Mouse (Mus musculus) kidney, adult 2 months (tissue): ENCODE results near the gene Cbr2. TPM values are rescaled to one million over a fixed set of nuclear protein-coding genes. Genes with fewer than 3 reads are reported as not detected.

ENCODE experiments used
- DNase-seq: peaks from one replicate; pipeline ENCODE4 v3.0.0; 2021
- H3K27ac ChIP-seq: fragments of 200-500 bp; 2 replicates; pipeline ENCODE4 v1.5.1; 2012; ENCODE audit warnings: low read depth, low read length, control low read depth, inconsistent platforms; ENCODE audit not compliant: insufficient read depth
- H3K27me3 ChIP-seq: fragments of 200-500 bp; replicated peaks from 2 replicates; pipeline ENCODE4 v1.6.1; 2012; ENCODE audit warnings: mild to moderate bottlenecking, moderate library complexity, low read length, inconsistent platforms; ENCODE audit not compliant: control insufficient read depth, insufficient read depth
- H3K36me3 ChIP-seq: fragments of 200-500 bp; 2 replicates; pipeline ENCODE4 v1.6.1; 2012; ENCODE audit warnings: mild to moderate bottlenecking, moderate library complexity, low read length, inconsistent platforms; ENCODE audit not compliant: control insufficient read depth, insufficient read depth
- H3K4me1 ChIP-seq: fragments of 200-500 bp; 2 replicates; pipeline ENCODE4 v1.6.1; 2011; ENCODE audit warnings: low read length; ENCODE audit not compliant: control insufficient read depth, insufficient read depth
- H3K4me3 ChIP-seq: fragments of 200-500 bp; 2 replicates; pipeline ENCODE4 v1.5.1; 2011; ENCODE audit warnings: mild to moderate bottlenecking, low read depth, low read length, control low read depth; ENCODE audit not compliant: insufficient read depth
- CTCF ChIP-seq: fragments of 200-500 bp; conservative IDR thresholded peaks from 2 replicates; pipeline ENCODE4 v1.5.1; 2011; ENCODE audit warnings: low read depth, mild to moderate bottlenecking, control low read depth, low read length, moderate library complexity, mixed read lengths; ENCODE audit not compliant: insufficient read depth, insufficient read length
- POLR2A ChIP-seq: fragments of 200-500 bp; IDR thresholded peaks from one replicate; pipeline ENCODE4 v1.6.1; 2011; ENCODE audit warnings: low read depth, low read length, control low read depth
- WGBS: fragments of 180-500 bp; shearing (Covaris S2); methylation state at CpG from one replicate; pipeline ENCODE4 v1.1.7; 2018; 5-methylcytosine and 5-hydroxymethylcytosine counted together
- polyA plus RNA-seq: library from polyadenylated mRNA; depleted of rRNA; stranded (reverse); fragments of >200 nt; gene quantifications from 2 replicates; pipeline ENCODE4 v1.2.3, GENCODE M21; 2012

The Cbr2 gene
- polyA plus RNA-seq, 1 experiment: 31.3 TPM

DNA sequence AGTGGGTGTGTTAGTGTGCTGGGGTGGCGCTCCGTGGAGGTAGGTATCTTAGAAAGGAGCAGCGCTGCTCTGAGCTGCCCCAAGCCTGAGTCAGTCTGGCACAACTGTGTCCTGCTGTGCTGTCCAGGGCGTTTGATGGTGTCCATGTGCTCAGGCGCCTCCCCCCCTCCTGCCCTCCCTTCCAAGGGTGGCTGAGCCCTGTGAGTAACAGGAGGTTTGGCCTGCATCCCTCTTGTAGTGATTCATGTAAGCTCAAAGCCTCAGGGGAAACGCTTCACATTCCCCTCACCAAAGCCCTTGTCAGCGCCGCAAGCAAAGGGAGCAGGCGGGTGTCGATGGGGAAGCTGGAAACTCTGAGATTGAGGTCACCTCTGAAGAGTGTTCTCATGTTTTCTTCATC is 34.2 kb downstream of the Cbr2 start:
- TF ChIP-seq CTCF (no peak), POLR2A (no peak)
- Histone ChIP-seq H3K4me1 (peaks cover 19% of the 10 kb centered on the region), H3K4me3 (no peak overlapping the region), H3K27ac (no peak overlapping the region), H3K36me3 (no peaks in the 10 kb centered on the region), H3K27me3 (no peaks in the 10 kb centered on the region)
- 54% methylated on average over 10 of the region's 10 CpGs for WGBS
- DNase-seq: peak; percentile 37

DNA sequence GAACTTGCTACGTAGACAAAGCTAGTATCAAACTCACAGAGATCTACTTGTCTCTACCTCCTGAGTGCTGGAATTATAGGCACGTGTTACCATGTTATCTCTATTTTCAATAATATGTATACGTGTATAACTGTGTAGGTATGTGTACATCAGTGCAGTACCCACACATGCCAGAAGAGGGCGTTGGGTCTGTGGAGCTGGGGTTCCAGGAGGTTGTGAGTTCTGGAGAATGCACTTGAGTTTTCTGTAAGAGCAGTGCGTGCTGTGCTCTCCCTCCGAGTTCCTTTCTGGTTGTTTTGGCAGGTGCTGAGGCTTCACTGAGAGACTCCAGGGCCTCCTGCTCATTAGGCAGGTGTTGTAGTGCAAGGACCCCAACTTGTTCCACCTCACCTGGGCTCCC is 35.3 kb downstream of the Cbr2 start:
- WGBS: 94% methylated on average over 6 of the region's 6 CpGs
- no peaks in the 10 kb centered on the region for H3K36me3 ChIP-seq
- no peaks in the 10 kb centered on the region for H3K27me3 ChIP-seq
- TF ChIP-seq CTCF: 0 out of 2 replicates have a peak, but pooled peaks have one; percentile 19
- no peak for TF ChIP-seq POLR2A
- DNase-seq: no peak
- H3K4me3 ChIP-seq: no peak overlapping the region
- H3K4me1 ChIP-seq: peaks cover 27% of the 10 kb centered on the region
- no peak overlapping the region for H3K27ac ChIP-seq

DNA sequence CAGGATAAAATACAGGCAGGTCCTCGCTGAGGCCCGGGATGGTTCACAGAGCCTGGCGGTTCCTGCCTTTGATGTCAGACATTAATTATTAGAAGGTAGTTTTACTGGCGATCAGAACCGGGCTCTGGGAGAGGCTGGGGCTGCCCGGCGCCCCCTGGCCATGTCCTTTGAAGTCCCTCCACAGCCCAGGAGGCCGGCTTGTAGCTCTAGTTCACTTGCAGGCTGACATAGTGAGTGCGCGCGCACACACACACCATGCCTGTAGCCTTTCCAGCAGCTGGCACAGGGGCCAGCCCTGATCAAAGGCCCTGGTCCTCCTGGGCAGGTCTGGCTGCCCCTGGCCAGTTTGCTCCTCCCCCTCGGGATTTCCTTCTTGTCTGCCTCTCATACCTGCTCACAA is 36.3 kb downstream of the Cbr2 start:
- Histone ChIP-seq H3K27me3 (no peaks in the 10 kb centered on the region), H3K36me3 (no peaks in the 10 kb centered on the region), H3K27ac (peak overlapping the region; percentile 39; the same call in 1 of the 2 replicates), H3K4me1 (peaks cover 27% of the 10 kb centered on the region), H3K4me3 (no peak overlapping the region)
- TF ChIP-seq POLR2A (no peak), CTCF (no peak)
- 47% methylated on average over 12 of the region's 12 CpGs for WGBS
- DNase-seq: peak; percentile 84

DNA sequence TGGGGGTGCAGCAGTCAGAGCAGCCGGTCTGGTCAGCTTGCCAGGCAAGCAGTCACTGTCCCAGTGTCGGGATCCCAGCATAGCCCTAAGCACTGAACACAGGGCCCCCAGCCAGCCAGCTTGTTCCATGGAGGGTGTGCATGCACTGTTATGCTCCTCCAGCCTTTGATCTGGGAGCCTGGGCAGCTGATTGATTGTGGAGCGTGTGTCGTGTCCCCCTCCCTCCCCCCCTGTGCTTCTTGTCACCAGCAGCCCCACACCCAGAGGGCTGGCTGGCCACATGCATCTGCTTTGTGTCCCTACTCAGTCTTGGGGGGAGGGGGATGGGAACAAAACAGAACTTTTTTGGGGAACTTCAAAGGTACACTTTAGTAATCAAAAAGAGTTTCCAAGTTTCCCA is 36.7 kb downstream of the Cbr2 start:
- H3K4me3 ChIP-seq: no peak overlapping the region
- no peaks in the 10 kb centered on the region for H3K36me3 ChIP-seq
- H3K27me3 ChIP-seq: no peaks in the 10 kb centered on the region
- TF ChIP-seq POLR2A (no peak), CTCF (no peak)
- WGBS: 37% methylated on average over 4 of the region's 4 CpGs
- H3K27ac ChIP-seq: 0 out of 2 replicates have a peak overlapping the region, but pooled peaks have one; percentile 20
- H3K4me1 ChIP-seq: peaks cover 27% of the 10 kb centered on the region
- DNase-seq: no peak

DNA sequence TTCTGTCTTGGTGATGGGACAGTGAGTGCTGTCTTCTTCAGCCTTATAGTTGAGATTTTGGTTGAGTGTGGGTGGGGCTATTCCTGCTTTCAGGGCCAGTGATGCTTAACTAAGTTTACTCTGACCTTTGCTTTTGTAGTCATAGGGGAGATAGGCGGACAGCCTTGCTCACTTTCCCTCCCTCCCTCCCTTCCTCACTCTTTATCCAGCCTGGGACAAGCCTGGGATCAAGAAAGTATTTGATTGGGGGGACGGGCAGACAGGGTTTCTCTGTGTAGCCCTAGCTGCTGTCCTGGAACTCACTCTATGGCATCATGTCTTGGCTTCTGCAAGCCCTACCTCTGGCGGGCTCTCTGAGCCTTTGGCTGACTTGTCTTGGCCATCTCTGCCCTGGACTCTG is 38.5 kb downstream of the Cbr2 start:
- Histone ChIP-seq H3K27ac (peak overlapping the region; percentile 71), H3K36me3 (0 out of 2 replicates have a peak, but pooled peaks cover 3% of the 10 kb centered on the region), H3K27me3 (no peaks in the 10 kb centered on the region), H3K4me1 (peaks cover 27% of the 10 kb centered on the region), H3K4me3 (no peak overlapping the region)
- WGBS: 57% methylated on average over 3 of the region's 3 CpGs
- DNase-seq: peak; percentile 72
- TF ChIP-seq CTCF: no peak
- no peak for TF ChIP-seq POLR2A

DNA sequence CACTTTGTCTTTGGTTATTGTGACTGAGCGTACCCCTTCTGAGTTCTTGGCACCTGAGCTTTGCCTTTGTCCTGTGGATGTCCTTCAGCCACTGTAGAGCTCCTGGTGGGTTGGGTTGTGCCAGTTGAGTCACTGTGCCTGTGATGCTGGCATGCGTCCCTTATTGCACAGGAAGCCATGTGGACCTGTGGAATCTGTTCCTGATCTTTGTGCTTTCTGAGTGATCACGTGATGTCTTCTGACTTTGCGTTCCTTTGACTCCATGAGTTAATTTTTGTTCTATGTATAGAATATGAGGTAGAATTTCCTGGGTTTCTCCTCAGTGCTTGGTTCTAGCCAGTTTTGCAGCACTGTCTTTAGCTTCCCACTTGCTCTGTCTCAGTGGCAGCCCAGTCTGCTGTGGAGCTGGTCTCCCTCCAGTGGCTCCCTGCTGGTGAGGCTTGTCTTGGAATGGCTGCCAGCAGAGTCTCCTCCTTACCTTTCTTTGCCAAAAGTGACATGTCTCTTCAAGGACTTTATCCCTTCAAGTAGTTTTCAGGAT is 39.4 kb downstream of the Cbr2 start:
- Histone ChIP-seq H3K36me3 (0 out of 2 replicates have a peak, but pooled peaks cover 3% of the 10 kb centered on the region), H3K4me3 (no peak overlapping the region), H3K27me3 (no peaks in the 10 kb centered on the region), H3K4me1 (peaks cover 27% of the 10 kb centered on the region), H3K27ac (peak overlapping the region; percentile 71)
- WGBS: 50% methylated on average over 4 of the region's 4 CpGs
- TF ChIP-seq CTCF (peak; percentile 25; the same call in 1 of the 2 replicates), POLR2A (no peak)
- peak; percentile 92 for DNase-seq

DNA sequence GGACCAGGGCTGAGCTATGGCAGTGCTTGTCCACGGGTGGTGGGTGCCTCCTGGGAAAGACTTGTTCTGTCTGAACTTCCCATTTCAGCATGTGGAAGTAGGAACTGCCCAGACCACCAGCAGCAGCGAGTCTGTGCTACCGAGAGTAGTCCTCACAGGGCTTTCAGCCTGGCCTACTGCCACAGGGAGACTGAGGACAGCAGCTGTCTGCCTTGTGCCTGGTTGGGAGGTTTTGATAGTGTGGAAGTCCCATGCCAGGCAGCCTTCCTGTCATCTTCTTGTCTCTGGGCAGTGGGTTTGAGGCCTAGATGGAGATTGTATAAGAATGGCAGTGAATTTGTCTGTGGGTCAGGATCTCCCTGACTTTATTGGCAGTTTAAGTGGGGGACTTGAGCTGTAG is 42.5 kb downstream of the Cbr2 start:
- Histone ChIP-seq H3K36me3 (0 out of 2 replicates have a peak, but pooled peaks cover 3% of the 10 kb centered on the region), H3K27ac (no peak overlapping the region), H3K4me3 (no peak overlapping the region), H3K4me1 (peaks cover 14% of the 10 kb centered on the region), H3K27me3 (no peaks in the 10 kb centered on the region)
- DNase-seq: no peak
- TF ChIP-seq POLR2A (no peak), CTCF (no peak)
- WGBS: 83% methylated on average over 3 of the region's 3 CpGs
